Mouse (Mus musculus) sigmoid colon, adult 10 weeks (tissue): Measurements from ENCODE around the gene Ilkap. TPM values are rescaled to one million over a fixed set of nuclear protein-coding genes. Genes with fewer than 3 reads are reported as not detected.

Source experiments
- polyA plus RNA-seq: library from polyadenylated mRNA; stranded (reverse); fragments of 350-450 nt; fragmentation: Illumina TruSeq; extraction: RNeasy Lipid Tissue Mini Kit (QIAGEN cat#74804); gene quantifications from one replicate; pipeline ENCODE4 v1.2.3, GENCODE M21; 2014; ENCODE audit warnings: low read depth, low replicate concordance

Gene Ilkap
- polyA plus RNA-seq = 60.5 TPM

DNA sequence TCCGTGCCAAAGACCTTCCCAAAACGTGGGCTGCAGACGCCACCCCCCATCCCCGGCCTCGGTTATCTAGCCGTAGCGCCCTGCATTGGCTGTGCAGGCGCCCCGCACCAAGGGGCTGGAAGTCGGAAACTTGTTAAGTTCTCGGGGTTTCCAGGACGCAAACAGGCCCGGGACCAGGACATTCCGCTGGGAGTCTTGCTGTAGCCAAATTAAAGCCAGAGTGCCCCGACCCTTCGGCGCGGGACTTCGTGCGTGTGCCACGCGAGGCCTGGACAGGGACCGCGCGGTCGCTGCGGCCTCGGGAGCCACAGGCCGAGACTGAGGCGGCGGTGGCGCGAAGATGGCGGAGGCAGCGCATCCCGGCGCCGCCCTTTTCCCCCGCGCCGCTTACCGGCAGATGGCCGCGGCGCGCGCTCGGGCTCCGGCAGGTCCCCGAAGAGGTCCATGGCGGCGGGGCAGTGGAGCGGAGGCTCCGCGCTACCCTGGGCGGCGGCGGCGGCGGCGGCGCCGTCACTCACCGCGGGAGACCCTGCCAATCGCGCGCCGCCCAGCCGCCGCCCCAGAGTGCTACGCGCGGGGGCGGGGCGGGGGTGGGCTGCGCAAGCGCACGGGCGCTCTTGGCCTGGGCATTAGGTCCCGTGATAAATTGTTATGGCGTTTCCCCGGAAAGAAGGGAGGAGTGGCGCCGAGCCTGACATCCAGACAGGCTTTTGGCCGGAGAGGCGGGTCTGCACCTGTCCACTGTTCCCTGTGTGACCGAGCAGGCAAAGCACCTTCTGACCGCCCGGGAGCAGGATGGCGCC lies at the start of gene Ilkap:
TSS of gene Ilkap (minus strand) at position 556 of the 803 bp plus-strand sequence.

GRCm38 (mm10) chr1:91413898-91414594 lies 15.4 kb upstream of the Ilkap start, which contains the start of gene Hes6:
Hes6 (minus strand) TSS chr1:91414038.

GRCm38 (mm10) chr1:91366215-91367108 lies 32.2 kb downstream of the Ilkap start, which contains the start of gene Erfe:
Erfe (plus strand) TSS chr1:91366430.

DNA sequence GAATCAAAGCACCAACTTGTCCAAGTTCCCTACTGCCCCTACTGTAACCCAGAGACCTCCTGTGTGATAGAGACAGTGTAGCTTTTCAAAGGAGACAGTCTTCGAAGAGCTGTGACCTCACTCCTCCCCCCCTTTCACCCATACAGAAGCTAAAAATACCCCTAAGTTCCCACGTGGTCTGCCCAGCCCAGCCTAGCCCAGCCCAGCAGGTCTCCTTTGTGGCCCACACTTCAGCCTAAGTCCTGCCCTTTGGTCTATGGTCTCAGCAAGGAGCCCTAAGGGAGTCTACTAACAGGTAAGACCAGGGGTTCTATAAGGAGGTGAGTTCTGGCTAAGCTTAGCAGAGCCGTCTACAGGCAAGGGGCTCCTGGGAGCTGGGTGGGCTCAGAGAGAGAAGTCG lies 47.8 kb downstream of the Ilkap start, which contains the start of gene Klhl30:
TSS of gene Klhl30 (plus strand) at position 176 of the 400 bp plus-strand sequence.

Other genes starting within 250 kb of the Ilkap start
- 8.0 TPM for gene Ramp1, start 219.0 kb downstream of the Ilkap start, polyA plus RNA-seq
- gene Ube2f, start 148.5 kb downstream of the Ilkap start, polyA plus RNA-seq = 97.8 TPM
- 3.8 TPM for gene Scly, start 100.5 kb downstream of the Ilkap start, polyA plus RNA-seq
- not detected for gene Espnl, start 76.7 kb downstream of the Ilkap start, polyA plus RNA-seq
- 0.35 TPM for gene Klhl30, start 47.8 kb downstream of the Ilkap start, polyA plus RNA-seq
- 10.8 TPM for gene Erfe, start 32.4 kb downstream of the Ilkap start, polyA plus RNA-seq
- gene Hes6, start 15.2 kb upstream of the Ilkap start, polyA plus RNA-seq = 0.88 TPM
- 7.3 TPM for gene Per2, start 60.5 kb upstream of the Ilkap start, polyA plus RNA-seq
- gene Traf3ip1, start 95.8 kb upstream of the Ilkap start, polyA plus RNA-seq = 4.4 TPM
- gene Asb1, start 141.7 kb upstream of the Ilkap start, polyA plus RNA-seq = 2.9 TPM